Mouse (Mus musculus) midbrain, embryonic 11.5 days (tissue): ENCODE data around the gene Cwc25. TPM values are rescaled to one million over a fixed set of nuclear protein-coding genes. Genes with fewer than 3 reads are reported as not detected.
A peak's percentile ranks its signal among the peaks of the same experiment; 100 is the strongest.

ENCODE experiments used
- ATAC-seq: fragments of 200-750 bp; cut with Nextera tagmentation; 2 replicates; pipeline ENCODE4 v1.8.0; 2017; ENCODE audit warnings: moderate TSS enrichment, moderate library complexity; ENCODE audit not compliant: low FRiP score
- DNase-seq: peaks from one replicate; pipeline ENCODE4 v3.0.0; 2015; ENCODE audit warnings: low spot score; ENCODE audit errors: missing footprints
- H3K27ac ChIP-seq: fragments of 300-500 bp; sonication (generic); 2 replicates; pipeline ENCODE4 v1.5.1; 2014; ENCODE audit warnings: low read depth, low read length
- H3K27me3 ChIP-seq: fragments of 300-500 bp; sonication (generic); 2 replicates; pipeline ENCODE4 v1.6.1; 2014; ENCODE audit warnings: mild to moderate bottlenecking, low read length, moderate library complexity, mixed read lengths; ENCODE audit not compliant: control insufficient read depth, insufficient read depth
- H3K36me3 ChIP-seq: fragments of 300-500 bp; sonication (generic); 2 replicates; pipeline ENCODE4 v1.6.1; 2014; ENCODE audit warnings: mild to moderate bottlenecking, low read length, moderate library complexity, mixed read lengths; ENCODE audit not compliant: control insufficient read depth, insufficient read depth
- H3K4me1 ChIP-seq: fragments of 300-500 bp; sonication (generic); 2 replicates; pipeline ENCODE4 v1.6.1; 2014; ENCODE audit warnings: low read length; ENCODE audit not compliant: control insufficient read depth, insufficient read depth
- H3K4me2 ChIP-seq: fragments of 300-500 bp; sonication (generic); 2 replicates; pipeline ENCODE4 v1.6.1; 2014; ENCODE audit warnings: mild to moderate bottlenecking, moderate library complexity
- H3K4me3 ChIP-seq: fragments of 300-500 bp; sonication (generic); 2 replicates; pipeline ENCODE4 v1.5.1; 2014; ENCODE audit warnings: low read depth, low read length
- H3K9ac ChIP-seq: fragments of 300-500 bp; sonication (generic); 2 replicates; pipeline ENCODE4 v1.6.1; 2014; ENCODE audit warnings: low read length
- H3K9me3 ChIP-seq: fragments of 300-500 bp; sonication (generic); 2 replicates; pipeline ENCODE4 v1.6.1; 2016; ENCODE audit warnings: low read length; ENCODE audit not compliant: control insufficient read depth
- WGBS: fragments of 180-500 bp; shearing (Covaris S2); extraction: QIAGEN DNeasy Blood & Tissue Kit; methylation state at CpG from one replicate; pipeline ENCODE4 v1.1.7; 2014; 5-methylcytosine and 5-hydroxymethylcytosine counted together
- polyA plus RNA-seq: library from polyadenylated mRNA; unstranded; fragments of >200 nt; fragmentation: Nextera tagmentation; extraction: Ambion mirVana; gene quantifications from 2 replicates; pipeline ENCODE4 v1.2.1, GENCODE M21; 2014

Gene Cwc25
- polyA plus RNA-seq = 12.6 and 15.0 TPM in 2 replicates

DNA sequence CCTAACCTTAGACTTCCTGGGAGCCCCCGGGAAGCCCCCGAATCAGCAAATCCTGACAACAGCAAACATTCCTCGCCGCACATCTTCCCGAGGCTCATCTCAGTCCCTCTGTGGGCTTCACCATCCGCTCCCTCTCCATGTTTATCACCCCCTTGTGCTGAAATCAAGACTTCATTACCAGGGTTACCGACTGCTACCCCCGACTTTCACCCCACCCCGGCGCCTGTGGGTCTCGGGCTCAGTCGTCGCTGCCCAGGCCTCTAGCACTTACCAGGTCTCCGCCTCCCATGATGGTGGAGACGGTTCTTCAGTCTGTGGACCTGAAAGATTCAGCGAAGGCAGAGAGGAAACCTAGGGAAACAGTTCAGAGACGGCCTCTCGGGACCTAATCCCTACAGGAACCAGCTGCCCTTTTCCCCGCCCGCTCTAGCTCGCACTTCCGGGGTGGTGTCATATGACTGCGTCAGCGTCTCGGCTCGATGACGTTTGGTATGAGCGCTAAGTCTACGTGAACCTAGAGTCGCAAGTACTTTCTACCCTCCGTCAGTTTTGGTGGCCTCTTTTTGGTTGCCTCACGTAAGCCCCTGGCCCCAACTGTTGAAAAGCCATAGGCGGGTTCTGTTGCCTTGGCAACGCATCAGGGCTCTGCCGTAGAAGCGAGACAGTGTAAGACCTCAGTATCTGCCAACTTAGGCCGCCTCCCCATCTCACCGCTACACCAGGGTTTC lies at the start of gene Cwc25:
Gene Cwc25, minus strand, starts transcription at position 403 of the 728 bp plus-strand sequence.
- Histone ChIP-seq H3K27me3 (no peaks in the 10 kb centered on the region), H3K36me3 (peaks cover 5% of the 10 kb centered on the region; the same call in 1 of the 2 replicates), H3K27ac (peak within 1 kb of the TSS; percentile 72), H3K4me2 (peak within 1 kb of the TSS; percentile 87), H3K9ac (peak within 1 kb of the TSS; percentile 95), H3K4me1 (peaks cover 12% of the 10 kb centered on the region), H3K9me3 (no peaks in the 10 kb centered on the region), H3K4me3 (peak within 1 kb of the TSS; percentile 92)
- DNase-seq (peak; percentile 100), ATAC-seq (peak; percentile 94)
- WGBS = under 1% methylated on average over 38 of the region's 38 CpGs

DNA sequence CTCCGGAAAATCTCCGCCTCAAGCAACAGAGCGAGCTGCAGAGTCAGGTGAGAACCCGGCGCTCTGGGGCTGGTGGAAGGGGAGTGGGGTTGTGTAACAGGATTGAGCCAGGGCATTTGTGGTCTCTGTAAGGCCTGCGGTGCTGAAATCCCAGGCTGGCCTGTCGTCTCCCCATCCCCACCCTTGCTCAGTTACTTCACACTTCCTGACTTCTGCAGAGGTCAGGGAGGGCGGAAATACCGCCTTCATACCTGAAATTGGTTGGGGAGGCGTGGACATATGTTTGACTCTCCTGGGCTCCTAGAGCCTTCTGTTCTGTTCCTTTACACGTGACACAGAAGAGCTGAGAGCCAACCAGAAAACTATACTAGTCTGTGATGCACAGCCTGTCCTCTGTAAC lies 49.4 kb upstream of the Cwc25 start:
- 67% methylated on average over 11 of the region's 11 CpGs for WGBS
- Histone ChIP-seq H3K9ac (no peak overlapping the region), H3K27ac (no peak overlapping the region), H3K4me3 (no peak overlapping the region), H3K9me3 (no peaks in the 10 kb centered on the region), H3K4me1 (peaks cover 70% of the 10 kb centered on the region), H3K27me3 (no peaks in the 10 kb centered on the region), H3K4me2 (no peak overlapping the region), H3K36me3 (no peaks in the 10 kb centered on the region)
- ATAC-seq = no peak
- no peak for DNase-seq

- ATAC-seq = no peak
- Histone ChIP-seq H3K9ac (no peak overlapping the region), H3K4me3 (no peak overlapping the region), H3K9me3 (no peaks in the 10 kb centered on the region), H3K4me1 (peaks cover 71% of the 10 kb centered on the region), H3K36me3 (no peaks in the 10 kb centered on the region), H3K27ac (no peak overlapping the region), H3K27me3 (no peaks in the 10 kb centered on the region), H3K4me2 (no peak overlapping the region)
- no peak for DNase-seq
- 78% methylated on average over 17 of the region's 17 CpGs for WGBS
Observed at GRCm38 (mm10) chr11:97813746-97814515, 47.6 kb upstream of the Cwc25 start.

DNA sequence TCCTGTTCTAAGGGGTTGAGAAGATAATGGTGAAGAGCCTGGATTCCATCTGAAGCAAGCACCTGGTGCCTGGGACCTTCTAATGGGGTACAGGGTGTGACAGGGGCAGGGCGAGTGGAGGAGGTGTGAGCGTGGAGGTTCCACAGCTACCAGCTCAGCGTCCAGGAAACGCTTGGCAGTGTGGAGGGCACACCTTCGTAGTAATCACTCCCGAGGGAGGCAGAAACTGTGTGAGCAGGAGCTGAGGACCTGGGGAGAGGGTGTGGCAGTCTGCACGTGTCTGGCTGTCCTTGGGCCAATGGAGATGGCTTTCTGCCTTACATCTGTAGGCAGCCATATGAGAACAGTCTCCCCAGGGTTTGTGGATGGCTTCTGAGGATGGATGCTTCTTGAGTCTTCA lies 46.7 kb upstream of the Cwc25 start:
- Histone ChIP-seq H3K36me3 (no peaks in the 10 kb centered on the region), H3K9me3 (no peaks in the 10 kb centered on the region), H3K4me2 (peak overlapping the region; percentile 34; the same call in 1 of the 2 replicates), H3K27ac (peak overlapping the region; percentile 76), H3K9ac (peak overlapping the region; percentile 45; the same call in 1 of the 2 replicates), H3K27me3 (no peaks in the 10 kb centered on the region), H3K4me1 (peaks cover 69% of the 10 kb centered on the region), H3K4me3 (no peak overlapping the region)
- DNase-seq (peak; percentile 91), ATAC-seq (peak; percentile 45)
- 55% methylated on average over 7 of the region's 7 CpGs for WGBS

GRCm38 (mm10) chr11:97812491-97812921 lies 46.1 kb upstream of the Cwc25 start:
- Histone ChIP-seq H3K4me3 (no peak overlapping the region), H3K36me3 (no peaks in the 10 kb centered on the region), H3K9me3 (no peaks in the 10 kb centered on the region), H3K4me2 (peak overlapping the region; percentile 34), H3K27ac (peak overlapping the region; percentile 76), H3K9ac (peak overlapping the region; percentile 45), H3K27me3 (no peaks in the 10 kb centered on the region), H3K4me1 (peaks cover 69% of the 10 kb centered on the region)
- ATAC-seq (peak; percentile 89), DNase-seq (peak; percentile 93)
- WGBS = 11% methylated on average over 3 of the region's 3 CpGs

- no peaks in the 10 kb centered on the region for H3K36me3 ChIP-seq
- ATAC-seq (peak; percentile 5; the same call in 1 of the 2 replicates), DNase-seq (peak; percentile 86)
- H3K4me2 ChIP-seq = peak overlapping the region; percentile 34; the same call in 1 of the 2 replicates
- H3K4me1 ChIP-seq = peaks cover 66% of the 10 kb centered on the region
- no peaks in the 10 kb centered on the region for H3K27me3 ChIP-seq
- H3K4me3 ChIP-seq = no peak overlapping the region
- H3K9me3 ChIP-seq = no peaks in the 10 kb centered on the region
- H3K27ac ChIP-seq = peak overlapping the region; percentile 76
- WGBS = 32% methylated on average over 13 of the region's 13 CpGs
- H3K9ac ChIP-seq = peak overlapping the region; percentile 45
Observed at GRCm38 (mm10) chr11:97811569-97812362, 45.4 kb upstream of the Cwc25 start.

DNA sequence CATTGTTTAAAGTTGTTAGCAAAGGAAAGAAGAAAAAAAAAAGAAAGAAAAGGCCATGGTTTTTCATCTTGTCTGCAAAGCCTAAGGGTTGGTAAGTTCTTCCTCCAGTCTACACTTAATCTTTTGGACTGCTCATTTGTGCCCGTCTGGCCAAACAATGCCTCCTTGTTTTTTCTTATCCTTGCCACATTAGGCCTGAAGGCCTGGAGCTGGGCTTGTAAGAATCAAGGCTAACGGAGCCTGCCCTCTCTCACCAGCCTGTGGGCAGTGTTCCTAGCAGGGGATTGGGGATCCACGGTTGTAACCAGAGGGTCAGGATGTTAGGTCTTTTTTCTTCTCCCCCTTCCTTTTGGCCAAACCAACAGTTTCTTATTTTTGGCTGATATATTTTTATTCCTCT lies 44.6 kb upstream of the Cwc25 start:
- WGBS = 9% methylated on average over 3 of the region's 3 CpGs
- Histone ChIP-seq H3K9ac (peak overlapping the region; percentile 27; the same call in 1 of the 2 replicates), H3K27me3 (no peaks in the 10 kb centered on the region), H3K9me3 (no peaks in the 10 kb centered on the region), H3K4me3 (no peak overlapping the region), H3K4me2 (no peak overlapping the region), H3K4me1 (peaks cover 69% of the 10 kb centered on the region), H3K36me3 (no peaks in the 10 kb centered on the region), H3K27ac (no peak overlapping the region)
- DNase-seq (no peak), ATAC-seq (no peak)

DNA sequence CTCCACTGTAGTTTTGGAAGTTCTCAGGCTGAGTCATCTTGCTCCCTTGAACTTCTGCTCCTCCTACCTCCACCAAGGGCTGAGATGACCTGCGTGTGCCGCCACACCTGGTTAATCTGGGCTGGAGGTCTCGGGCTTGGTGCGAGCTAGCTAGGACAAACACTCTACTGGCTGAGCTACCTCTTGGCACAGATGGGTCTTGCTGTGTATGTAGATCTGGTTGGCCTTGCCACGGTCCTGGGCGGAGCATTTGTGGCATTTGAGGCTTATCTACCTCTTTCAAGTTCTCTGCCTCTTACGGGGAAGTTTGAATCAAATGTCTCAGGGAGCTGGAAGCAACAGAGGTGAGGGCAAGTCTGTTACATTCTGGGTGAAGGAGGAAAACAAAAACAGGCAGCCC lies 44.0 kb upstream of the Cwc25 start:
- no peak overlapping the region for H3K9ac ChIP-seq
- no peak overlapping the region for H3K4me2 ChIP-seq
- ATAC-seq (no peak), DNase-seq (peak; percentile 65)
- WGBS = 81% methylated on average over 7 of the region's 7 CpGs
- H3K4me3 ChIP-seq = no peak overlapping the region
- no peaks in the 10 kb centered on the region for H3K9me3 ChIP-seq
- no peaks in the 10 kb centered on the region for H3K27me3 ChIP-seq
- H3K4me1 ChIP-seq = peaks cover 69% of the 10 kb centered on the region
- no peak overlapping the region for H3K27ac ChIP-seq
- H3K36me3 ChIP-seq = no peaks in the 10 kb centered on the region
